Mouse (Mus musculus) spleen, adult 2 months (tissue): ENCODE measurements around the gene Nmrk2. TPM values are rescaled to one million over a fixed set of nuclear protein-coding genes. Genes with fewer than 3 reads are reported as not detected.
A peak's percentile ranks its signal among the peaks of the same experiment; 100 is the strongest.
"Not testable (repeated sequence)": the region's sequence is repeated elsewhere in the genome, so short reads cannot be mapped to it uniquely, and the experiment has no call there.

ENCODE experiments used
- DNase-seq, 2 experiments: peaks; one replicate each; pipeline versions ENCODE4 v3.0.0 to v3.0.0-alpha.2; 2012 to 2021; ENCODE audit warnings: low spot score in 2 of 2, low read depth in 1 of 2
- H3K27ac ChIP-seq: fragments of 200-500 bp; 2 replicates; pipeline ENCODE4 v1.5.1; 2012; ENCODE audit warnings: low read length, inconsistent platforms; ENCODE audit not compliant: insufficient read depth
- H3K27me3 ChIP-seq: fragments of 200-500 bp; 2 replicates; pipeline ENCODE4 v1.6.1; 2012; ENCODE audit warnings: mild to moderate bottlenecking, moderate library complexity, low read length, inconsistent platforms; ENCODE audit not compliant: control insufficient read depth, insufficient read depth
- H3K36me3 ChIP-seq: fragments of 200-500 bp; 2 replicates; pipeline ENCODE4 v1.6.1; 2012; ENCODE audit warnings: mild to moderate bottlenecking, low read length, inconsistent platforms; ENCODE audit not compliant: control insufficient read depth, insufficient read depth
- H3K4me1 ChIP-seq: fragments of 200-500 bp; 2 replicates; pipeline ENCODE4 v1.6.1; 2011; ENCODE audit warnings: inconsistent platforms; ENCODE audit not compliant: control insufficient read depth, insufficient read depth, insufficient read length
- H3K4me3 ChIP-seq: fragments of 200-500 bp; 2 replicates; pipeline ENCODE4 v1.5.1; 2011; ENCODE audit warnings: mild to moderate bottlenecking, inconsistent platforms; ENCODE audit not compliant: insufficient read depth, insufficient read length; ENCODE audit errors: extremely low read depth
- CTCF ChIP-seq: fragments of 200-500 bp; IDR thresholded peaks from 2 replicates; pipeline ENCODE4 v1.5.1; 2011; ENCODE audit warnings: mild to moderate bottlenecking, inconsistent platforms; ENCODE audit not compliant: insufficient read depth, insufficient read length, insufficient replicate concordance; ENCODE audit errors: extremely low read depth
- POLR2A ChIP-seq: fragments of 200-500 bp; IDR thresholded peaks from 2 replicates; pipeline ENCODE4 v1.6.1; 2011; ENCODE audit warnings: low read depth, low read length, inconsistent platforms
- WGBS: fragments of 180-500 bp; shearing (Covaris S2); methylation state at CpG from one replicate; pipeline ENCODE4 v1.1.7; 2018; 5-methylcytosine and 5-hydroxymethylcytosine counted together
- polyA plus RNA-seq: library from polyadenylated mRNA; depleted of rRNA; stranded (reverse); fragments of >200 nt; gene quantifications from 2 replicates; pipeline ENCODE4 v1.2.3, GENCODE M21; 2012

The Nmrk2 gene
- polyA plus RNA-seq, 1 experiment, result not detected

DNA sequence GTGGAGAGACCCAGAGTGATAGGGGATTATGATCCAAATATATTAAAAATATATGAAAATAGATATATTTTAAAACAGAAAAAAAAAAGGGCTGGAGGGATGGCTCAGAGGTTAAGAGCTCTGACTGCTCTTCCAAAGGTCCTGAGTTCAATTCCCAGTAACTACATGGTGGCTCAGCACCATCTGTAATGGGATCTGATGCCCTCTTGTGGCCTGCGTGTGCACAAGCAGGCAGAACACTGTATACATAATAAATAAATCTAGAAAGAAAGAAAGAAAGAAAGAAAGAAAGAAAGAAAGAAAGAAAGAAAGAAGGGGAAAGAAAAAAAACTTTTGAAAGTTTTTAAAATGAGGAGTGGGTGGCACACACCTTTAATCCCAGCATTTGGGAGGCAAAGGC lies 15.4 kb upstream of the Nmrk2 start:
- H3K4me3 ChIP-seq, H3K36me3 ChIP-seq, H3K27me3 ChIP-seq, H3K4me1 ChIP-seq, H3K27ac ChIP-seq: not testable (repeated sequence)
- DNase-seq, result peak in 1 of 2 experiments; percentile 32
- 6% methylated on average over 1 of the region's 1 CpGs for WGBS
- TF ChIP-seq CTCF, result peak; percentile 29; the same call in 1 of the 2 replicates

DNA sequence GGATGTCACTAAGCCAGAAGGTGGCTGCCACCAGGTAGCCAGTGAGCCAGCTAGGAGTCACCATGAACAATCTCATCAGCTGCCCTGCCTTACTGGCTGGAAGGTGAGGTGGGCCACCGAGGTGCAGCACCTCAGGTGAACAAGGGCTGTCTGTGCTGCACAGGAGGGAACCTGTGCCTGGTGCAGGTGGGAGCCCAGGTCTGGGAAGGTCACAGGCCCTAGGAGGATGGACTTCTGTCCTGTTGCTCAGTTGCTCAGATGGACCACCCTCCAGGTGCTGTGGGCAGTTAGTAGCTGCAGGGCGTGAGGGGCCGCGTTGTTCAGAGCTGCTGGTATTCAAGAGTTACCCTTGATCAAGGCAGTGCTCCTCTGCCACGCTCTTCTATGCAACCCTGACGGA lies 15.0 kb upstream of the Nmrk2 start:
- Histone ChIP-seq H3K4me3 (no peak overlapping the region), H3K27me3 (no peaks in the 10 kb centered on the region), H3K27ac (no peak overlapping the region), H3K36me3 (no peaks in the 10 kb centered on the region), H3K4me1 (peaks cover 4% of the 10 kb centered on the region; the same call in 1 of the 2 replicates)
- no peak for DNase-seq
- TF ChIP-seq POLR2A, result no peak
- TF ChIP-seq CTCF, result no peak
- WGBS, result 83% methylated on average over 6 of the region's 6 CpGs

DNA sequence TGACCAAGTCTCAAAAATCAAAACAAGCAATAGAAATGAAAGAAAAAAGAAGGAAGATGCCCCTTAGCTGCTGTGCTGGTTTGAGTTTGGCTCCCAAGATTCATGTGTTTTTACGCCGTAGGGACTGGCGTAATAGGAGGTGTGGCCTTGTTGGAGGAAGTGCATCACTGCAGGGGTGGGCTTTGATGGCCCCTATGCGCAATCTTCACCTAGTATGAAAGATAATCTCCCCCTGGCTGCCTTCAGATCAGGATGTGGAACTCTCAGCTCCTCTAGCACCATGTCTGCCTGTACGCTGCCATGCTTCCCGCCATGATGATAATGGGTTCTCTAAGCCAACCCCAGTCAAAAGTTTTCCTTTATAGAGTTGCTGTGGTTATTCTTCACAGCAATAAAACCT lies 14.4 kb upstream of the Nmrk2 start:
- Histone ChIP-seq H3K36me3 (no peaks in the 10 kb centered on the region), H3K4me1 (no peaks in the 10 kb centered on the region), H3K4me3 (no peak overlapping the region), H3K27ac (no peak overlapping the region), H3K27me3 (no peaks in the 10 kb centered on the region)
- TF ChIP-seq CTCF (no peak), POLR2A (no peak)
- WGBS, result 82% methylated on average over 6 of the region's 6 CpGs
- no peak for DNase-seq

DNA sequence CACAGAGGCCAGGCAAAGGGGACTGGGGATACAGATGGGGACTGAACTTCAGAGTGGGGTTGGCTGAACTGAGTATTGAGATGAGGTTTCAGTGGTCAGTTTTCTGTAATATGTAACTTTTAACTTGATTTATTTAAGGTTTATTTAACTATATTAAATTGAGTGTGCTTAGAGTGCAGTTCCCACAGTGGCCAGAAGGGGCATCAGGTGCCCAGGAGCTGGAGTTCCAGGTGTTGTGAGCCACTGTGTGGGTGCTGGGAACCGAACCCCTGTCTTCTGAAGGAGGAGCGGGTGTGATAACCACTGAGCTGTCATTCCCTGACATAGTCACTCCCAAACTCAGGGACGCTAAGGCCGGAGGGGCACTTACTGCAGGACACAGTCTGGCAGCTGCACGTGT lies 8.3 kb upstream of the Nmrk2 start:
- TF ChIP-seq POLR2A (no peak), CTCF (0 out of 2 replicates have a peak, but pooled peaks have one; percentile 16)
- Histone ChIP-seq H3K27ac (no peak overlapping the region), H3K27me3 (no peaks in the 10 kb centered on the region), H3K36me3 (no peaks in the 10 kb centered on the region), H3K4me1 (no peaks in the 10 kb centered on the region), H3K4me3 (no peak overlapping the region)
- 94% methylated on average over 5 of the region's 5 CpGs for WGBS
- no peak for DNase-seq

DNA sequence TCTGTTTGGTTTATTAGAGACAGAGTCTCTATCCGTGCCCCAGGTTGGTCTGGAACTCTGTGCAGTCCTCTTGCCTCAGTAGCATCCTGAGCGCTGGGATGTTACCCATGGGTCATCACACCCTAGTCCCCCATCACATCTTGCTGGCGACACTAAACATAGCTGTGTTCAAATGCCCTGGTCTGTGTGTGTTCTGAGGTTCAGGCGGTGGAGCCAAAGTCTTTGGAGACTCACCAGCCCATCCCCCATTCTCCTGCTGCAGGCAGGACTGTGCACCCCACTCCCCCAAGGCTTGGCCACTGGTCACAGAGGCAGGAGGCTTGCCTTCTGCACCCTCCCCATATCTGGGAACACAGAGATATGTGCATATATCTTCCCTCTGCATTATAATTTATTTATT lies 2.3 kb upstream of the Nmrk2 start:
- DNase-seq, result no peak
- no peak overlapping the region for H3K27ac ChIP-seq
- no peaks in the 10 kb centered on the region for H3K4me1 ChIP-seq
- WGBS, result 75% methylated on average over 4 of the region's 4 CpGs
- H3K36me3 ChIP-seq, result no peaks in the 10 kb centered on the region
- TF ChIP-seq POLR2A (no peak), CTCF (no peak)
- H3K4me3 ChIP-seq, result no peak overlapping the region
- H3K27me3 ChIP-seq, result no peaks in the 10 kb centered on the region

DNA sequence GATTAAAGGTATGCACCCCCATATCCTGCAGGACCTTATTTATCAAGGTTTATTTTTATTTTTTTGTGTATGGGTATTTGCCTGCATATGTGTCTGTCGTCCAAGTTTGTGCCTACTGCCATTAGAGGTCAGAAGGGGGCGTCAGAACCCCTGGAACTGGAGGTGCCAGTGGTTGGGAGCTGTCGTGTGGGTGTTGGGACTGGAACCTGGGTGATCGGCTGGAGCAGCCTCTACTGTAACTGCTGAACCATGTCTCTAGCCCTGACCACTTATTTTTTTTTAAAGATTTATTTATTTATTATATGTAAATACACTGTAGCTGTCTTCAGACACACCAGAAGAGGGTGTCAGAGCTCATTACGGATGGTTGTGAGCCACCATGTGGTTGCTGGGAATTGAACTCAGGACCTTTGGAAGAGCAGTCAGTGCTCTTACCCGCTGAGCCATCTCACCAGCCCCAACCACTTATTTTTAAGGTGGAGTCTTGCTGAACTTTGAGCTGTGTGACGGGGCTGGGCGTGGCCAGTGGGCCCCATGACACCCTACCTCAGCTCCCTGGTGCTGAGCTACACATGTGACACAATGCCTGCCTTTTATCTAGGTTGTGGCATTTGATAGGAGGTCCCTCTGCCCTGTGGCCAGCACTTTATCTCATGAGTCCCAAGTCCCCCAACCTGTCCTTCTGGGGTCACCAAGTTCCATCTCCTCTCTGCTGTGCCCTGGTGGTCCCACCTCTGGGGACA lies 1.3 kb upstream of the Nmrk2 start:
- Histone ChIP-seq H3K4me1 (no peaks in the 10 kb centered on the region), H3K27me3 (no peaks in the 10 kb centered on the region), H3K36me3 (no peaks in the 10 kb centered on the region), H3K4me3 (no peak overlapping the region), H3K27ac (no peak overlapping the region)
- no peak for DNase-seq
- WGBS, result 72% methylated on average over 8 of the region's 8 CpGs
- TF ChIP-seq POLR2A (no peak), CTCF (no peak)

DNA sequence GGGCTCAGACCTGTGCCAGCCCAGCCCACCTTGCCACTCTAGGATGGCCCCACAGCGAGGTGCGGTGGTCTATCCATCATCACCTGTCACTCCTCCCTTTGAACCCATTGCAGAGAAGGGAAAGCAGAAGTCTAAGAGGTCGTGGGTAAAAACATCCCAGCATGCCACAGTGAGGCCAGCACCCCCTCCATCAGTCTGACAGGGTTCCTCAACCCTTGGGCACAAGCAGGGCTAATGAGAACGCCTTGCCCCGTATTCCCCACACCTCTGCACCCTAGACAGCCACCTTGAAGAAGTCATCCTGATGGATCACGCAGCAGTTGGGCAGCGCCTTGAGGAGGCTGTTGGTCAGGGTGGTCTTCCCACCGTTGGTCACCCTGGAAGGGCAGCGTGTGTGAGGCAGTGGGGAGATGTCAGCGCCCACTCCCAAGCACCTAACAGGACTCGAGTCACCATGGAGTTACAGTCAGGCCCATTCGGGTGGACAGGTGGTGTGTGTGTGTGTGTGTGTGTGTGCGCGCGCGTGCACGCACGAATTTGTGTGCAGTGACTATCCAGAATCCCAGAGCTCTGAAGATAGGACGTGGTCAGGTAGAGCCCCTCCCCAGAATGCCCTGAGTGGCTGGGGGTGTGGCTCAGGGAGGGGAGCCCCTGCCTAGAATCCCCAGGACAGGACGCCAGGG lies 1.1 kb downstream of the Nmrk2 start:
- Histone ChIP-seq H3K36me3 (no peaks in the 10 kb centered on the region), H3K27me3 (no peaks in the 10 kb centered on the region), H3K27ac (no peak overlapping the region), H3K4me1 (no peaks in the 10 kb centered on the region), H3K4me3 (no peak overlapping the region)
- WGBS, result 83% methylated on average over 20 of the region's 20 CpGs
- DNase-seq, result no peak
- TF ChIP-seq CTCF, result no peak
- no peak for TF ChIP-seq POLR2A
